Mouse (Mus musculus) C2C12 (cell line): Measurements from ENCODE around the gene Gtsf1l.

Experiments
- CEBPB ChIP-seq: IDR thresholded peaks from one replicate; pipeline ENCODE4 v1.6.1; 2011; ENCODE audit warnings: low read depth, mild to moderate bottlenecking, control low read depth, moderate library complexity
- CTCF ChIP-seq: IDR thresholded peaks from one replicate; pipeline ENCODE4 v1.5.1; 2011; ENCODE audit not compliant: control insufficient read depth, insufficient read depth, insufficient read length

DNA sequence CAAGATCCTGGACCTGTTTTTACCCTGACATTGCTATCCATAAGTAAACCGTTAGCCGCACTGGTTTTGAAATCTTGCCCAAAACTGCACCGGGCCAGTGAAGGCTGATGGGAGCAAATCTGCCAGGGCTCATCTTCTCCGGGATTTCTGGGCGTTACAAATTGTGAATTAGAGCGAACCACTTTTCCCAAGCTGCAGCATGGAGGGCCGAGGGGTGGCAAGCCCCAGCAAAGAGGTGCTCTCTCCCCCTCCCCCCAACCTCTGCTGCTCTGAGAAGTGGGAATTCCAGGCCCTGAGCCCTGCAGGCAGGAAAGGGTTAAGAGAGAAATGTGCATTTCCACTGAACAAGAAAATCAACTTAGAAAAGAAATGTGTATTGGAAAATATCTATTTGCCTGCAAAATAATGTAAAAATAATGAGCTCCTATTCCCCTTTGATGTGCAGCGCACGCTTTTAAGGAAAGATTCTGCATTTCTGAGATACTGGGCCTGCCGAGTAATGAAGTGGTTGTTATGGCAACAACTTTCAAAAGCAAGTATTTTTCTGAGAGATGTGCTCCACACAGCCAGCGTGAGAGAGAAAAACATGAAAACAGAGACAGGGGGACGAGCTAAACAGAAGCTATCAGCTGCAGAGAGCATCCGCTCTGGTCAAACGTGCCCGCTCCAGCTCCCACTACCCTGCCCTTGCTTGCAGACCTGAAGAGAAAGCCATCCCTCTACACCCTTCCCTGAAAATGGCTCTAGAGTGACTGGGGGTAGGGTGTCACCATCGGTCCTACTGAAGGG lies 24.0 kb upstream of the Gtsf1l start:
- TF ChIP-seq CTCF (no peak), CEBPB (no peak)
